Mouse (Mus musculus) spleen, adult 2 months (tissue): ENCODE measurements around the gene Cox17. TPM values are rescaled to one million over a fixed set of nuclear protein-coding genes. Genes with fewer than 3 reads are reported as not detected.

Experiments used
- DNase-seq, 2 experiments: peaks; one replicate each; pipeline versions ENCODE4 v3.0.0 to v3.0.0-alpha.2; 2012 to 2021; ENCODE audit warnings: low spot score in 2 of 2, low read depth in 1 of 2
- H3K27ac ChIP-seq: fragments of 200-500 bp; 2 replicates; pipeline ENCODE4 v1.5.1; 2012; ENCODE audit warnings: low read length, inconsistent platforms; ENCODE audit not compliant: insufficient read depth
- H3K27me3 ChIP-seq: fragments of 200-500 bp; 2 replicates; pipeline ENCODE4 v1.6.1; 2012; ENCODE audit warnings: mild to moderate bottlenecking, moderate library complexity, low read length, inconsistent platforms; ENCODE audit not compliant: control insufficient read depth, insufficient read depth
- H3K36me3 ChIP-seq: fragments of 200-500 bp; 2 replicates; pipeline ENCODE4 v1.6.1; 2012; ENCODE audit warnings: mild to moderate bottlenecking, low read length, inconsistent platforms; ENCODE audit not compliant: control insufficient read depth, insufficient read depth
- H3K4me1 ChIP-seq: fragments of 200-500 bp; 2 replicates; pipeline ENCODE4 v1.6.1; 2011; ENCODE audit warnings: inconsistent platforms; ENCODE audit not compliant: control insufficient read depth, insufficient read depth, insufficient read length
- H3K4me3 ChIP-seq: fragments of 200-500 bp; 2 replicates; pipeline ENCODE4 v1.5.1; 2011; ENCODE audit warnings: mild to moderate bottlenecking, inconsistent platforms; ENCODE audit not compliant: insufficient read depth, insufficient read length; ENCODE audit errors: extremely low read depth
- CTCF ChIP-seq: fragments of 200-500 bp; IDR thresholded peaks from 2 replicates; pipeline ENCODE4 v1.5.1; 2011; ENCODE audit warnings: mild to moderate bottlenecking, inconsistent platforms; ENCODE audit not compliant: insufficient read depth, insufficient read length, insufficient replicate concordance; ENCODE audit errors: extremely low read depth
- POLR2A ChIP-seq: fragments of 200-500 bp; IDR thresholded peaks from 2 replicates; pipeline ENCODE4 v1.6.1; 2011; ENCODE audit warnings: low read depth, low read length, inconsistent platforms
- WGBS: fragments of 180-500 bp; shearing (Covaris S2); methylation state at CpG from one replicate; pipeline ENCODE4 v1.1.7; 2018; 5-methylcytosine and 5-hydroxymethylcytosine counted together
- polyA plus RNA-seq: library from polyadenylated mRNA; depleted of rRNA; stranded (reverse); fragments of >200 nt; gene quantifications from 2 replicates; pipeline ENCODE4 v1.2.3, GENCODE M21; 2012

The Cox17 gene
- polyA plus RNA-seq, 1 experiment, result 26.6 TPM

DNA sequence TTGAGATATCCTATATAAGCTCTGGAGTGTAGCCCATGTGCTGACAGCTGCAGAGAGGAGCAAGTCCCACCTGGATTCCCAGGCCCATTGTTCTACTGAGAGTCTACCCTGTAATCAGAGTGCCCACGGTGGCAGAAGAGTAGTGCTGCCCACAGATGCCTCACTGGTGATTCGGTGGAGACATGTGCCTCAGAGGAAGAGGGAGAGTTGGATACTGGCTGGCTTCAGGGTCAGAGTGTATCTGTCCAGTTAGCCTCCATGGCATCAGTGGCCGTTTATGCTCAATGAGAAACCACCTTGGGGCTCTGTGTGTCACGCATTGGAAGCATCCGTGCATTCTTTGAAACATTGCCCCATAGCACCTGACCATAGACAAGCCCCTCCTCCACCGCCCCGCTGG, 16.9 kb downstream of the Cox17 start:
- H3K27ac ChIP-seq, result no peak overlapping the region
- no peak overlapping the region for H3K4me3 ChIP-seq
- 85% methylated on average over 7 of the region's 7 CpGs for WGBS
- H3K4me1 ChIP-seq, result no peaks in the 10 kb centered on the region
- H3K27me3 ChIP-seq, result no peaks in the 10 kb centered on the region
- H3K36me3 ChIP-seq, result no peaks in the 10 kb centered on the region
- DNase-seq, result no peak
- TF ChIP-seq POLR2A (no peak), CTCF (no peak)

DNA sequence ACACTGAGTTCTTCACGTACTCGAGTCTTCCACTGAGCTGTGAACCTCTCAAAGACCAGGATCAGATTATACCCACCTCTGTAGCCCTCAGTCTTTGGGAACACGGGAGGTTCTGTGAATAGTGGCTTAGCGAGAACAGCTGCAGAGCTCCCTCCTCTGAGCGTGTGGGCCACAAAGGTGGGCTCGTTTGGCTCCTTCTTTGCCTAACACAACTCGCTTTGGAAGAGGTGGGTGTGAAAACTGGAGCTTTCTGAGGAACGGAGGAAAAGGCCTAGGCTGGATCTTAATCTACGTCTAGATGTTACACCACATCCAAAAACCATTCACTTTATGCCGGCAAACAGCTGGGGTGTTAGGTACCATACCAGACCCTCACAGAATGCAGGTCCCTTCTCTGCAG, 18.6 kb downstream of the Cox17 start:
- WGBS, result 96% methylated on average over 10 of the region's 10 CpGs
- Histone ChIP-seq H3K27ac (no peak overlapping the region), H3K4me3 (no peak overlapping the region), H3K36me3 (no peaks in the 10 kb centered on the region), H3K27me3 (no peaks in the 10 kb centered on the region), H3K4me1 (no peaks in the 10 kb centered on the region)
- DNase-seq, result no peak
- no peak for TF ChIP-seq POLR2A
- no peak for TF ChIP-seq CTCF

- no peak overlapping the region for H3K4me3 ChIP-seq
- H3K4me1 ChIP-seq, result no peaks in the 10 kb centered on the region
- no peaks in the 10 kb centered on the region for H3K36me3 ChIP-seq
- no peaks in the 10 kb centered on the region for H3K27me3 ChIP-seq
- TF ChIP-seq CTCF (no peak), POLR2A (no peak)
- no peak overlapping the region for H3K27ac ChIP-seq
- 74% methylated on average over 4 of the region's 4 CpGs for WGBS
- DNase-seq, result no peak
Measured at GRCm38 (mm10) chr16:38366231-38366630, 19.4 kb downstream of the Cox17 start.

DNA sequence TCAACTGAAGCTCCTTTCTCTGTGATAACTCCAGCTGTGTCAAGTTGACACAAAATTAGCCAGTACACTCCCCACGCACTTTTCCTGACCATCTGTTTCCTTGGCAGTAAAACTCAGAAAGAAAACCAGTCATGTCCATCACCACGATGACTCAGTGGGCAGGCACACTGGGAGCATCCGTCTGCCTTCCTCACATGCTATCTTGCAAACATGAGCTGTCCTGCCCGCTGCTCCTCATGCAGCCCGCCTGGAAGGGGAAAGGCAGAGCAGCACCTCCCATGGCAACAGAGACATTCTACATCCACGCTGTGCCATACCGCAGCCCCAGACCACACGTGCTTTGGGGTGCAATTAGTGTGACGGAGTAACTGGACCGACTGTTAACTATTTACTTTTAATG, 21.5 kb downstream of the Cox17 start:
- TF ChIP-seq POLR2A (no peak), CTCF (no peak)
- 55% methylated on average over 10 of the region's 10 CpGs for WGBS
- DNase-seq, result no peak
- Histone ChIP-seq H3K27me3 (no peaks in the 10 kb centered on the region), H3K27ac (no peak overlapping the region), H3K4me3 (no peak overlapping the region), H3K36me3 (no peaks in the 10 kb centered on the region), H3K4me1 (no peaks in the 10 kb centered on the region)

- Histone ChIP-seq H3K27ac (no peak overlapping the region), H3K4me3 (no peak overlapping the region), H3K36me3 (no peaks in the 10 kb centered on the region), H3K27me3 (no peaks in the 10 kb centered on the region), H3K4me1 (no peaks in the 10 kb centered on the region)
- TF ChIP-seq CTCF (no peak), POLR2A (no peak)
- DNase-seq, result no peak
- WGBS, result 86% methylated on average over 7 of the region's 7 CpGs
Measured at GRCm38 (mm10) chr16:38369000-38369399, 22.2 kb downstream of the Cox17 start.

GRCm38 (mm10) chr16:38369431-38369830, 22.6 kb downstream of the Cox17 start:
- Histone ChIP-seq H3K4me1 (no peaks in the 10 kb centered on the region), H3K36me3 (no peaks in the 10 kb centered on the region), H3K27ac (no peak overlapping the region)

GRCm38 (mm10) chr16:38369992-38370484, 23.2 kb downstream of the Cox17 start:
- H3K4me3 ChIP-seq, result no peak overlapping the region
- WGBS, result 86% methylated on average over 4 of the region's 4 CpGs
- H3K27me3 ChIP-seq, result no peaks in the 10 kb centered on the region
- H3K36me3 ChIP-seq, result no peaks in the 10 kb centered on the region
- no peak for TF ChIP-seq POLR2A
- DNase-seq, result no peak
- no peak overlapping the region for H3K27ac ChIP-seq
- no peaks in the 10 kb centered on the region for H3K4me1 ChIP-seq

More at GRCm38 (mm10) chr16:38369431-38369830, 22.6 kb downstream of the Cox17 start:
- H3K27me3 ChIP-seq, result no peaks in the 10 kb centered on the region
- no peak for DNase-seq
- WGBS, result 92% methylated on average over 8 of the region's 8 CpGs
- TF ChIP-seq POLR2A, result no peak
- no peak overlapping the region for H3K4me3 ChIP-seq
